Mouse (Mus musculus): ENCODE results near the gene Doc2a. TPM values are rescaled to one million over a fixed set of nuclear protein-coding genes. Genes with fewer than 3 reads are reported as not detected.
A peak's percentile ranks its signal among the peaks of the same experiment; 100 is the strongest.
"Not testable (repeated sequence)": the region's sequence is repeated elsewhere in the genome, so short reads cannot be mapped to it uniquely, and the experiment has no call there.

Doc2a gene
- polyA plus RNA-seq, 1 experiment from 2014 or later = 0.75 TPM

DNA sequence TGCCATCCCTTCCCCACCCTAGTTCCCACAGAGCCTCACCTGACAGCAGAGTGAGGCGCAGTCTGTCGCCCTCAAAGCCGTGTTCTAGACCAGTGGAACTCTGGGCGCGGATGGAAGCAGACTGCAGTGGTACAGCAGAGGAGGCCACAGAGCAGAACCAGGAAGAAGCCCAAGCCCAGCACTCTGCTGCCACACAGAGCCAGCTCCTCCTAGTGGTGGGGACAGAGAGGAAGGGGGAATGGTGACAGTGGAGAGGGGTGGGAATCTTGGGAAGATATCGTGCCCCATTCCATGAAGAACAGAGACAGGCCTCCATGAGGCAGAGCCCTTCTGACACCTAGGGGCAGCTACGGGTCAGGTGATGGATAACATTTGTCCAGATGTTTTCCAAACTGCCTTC, 41.6 kb downstream of the Doc2a start:
- Histone ChIP-seq H3K9me3 (ENCODE audit: control insufficient read depth, low read depth, low read length) (no peaks in the 10 kb centered on the region), H3K27me3 (ENCODE audit: control insufficient read depth, insufficient read depth, low read length) (no peaks in the 10 kb centered on the region), H3K4me1 (ENCODE audit: control insufficient read depth, insufficient read depth, low read length) (no peaks in the 10 kb centered on the region), H3K4me3 (ENCODE audit: low read depth, low read length) (no peak overlapping the region), H3K9ac (replicated peaks; ENCODE audit: low read depth, low read length) (no peak overlapping the region), H3K4me2 (replicated peaks; ENCODE audit: low read depth, low read length) (no peak overlapping the region), H3K27ac (ENCODE audit: low read length) (no peak overlapping the region), H3K36me3 (ENCODE audit: control insufficient read depth, insufficient read depth, low read length) (peaks cover 6% of the 10 kb centered on the region; the same call in 1 of the 2 replicates)
- 53% methylated on average over 7 of the region's 7 CpGs for WGBS
- ATAC-seq (ENCODE audit: insufficient number of reproducible peaks, insufficient read depth, low FRiP score, low read depth) = no peak

- no peak for ATAC-seq (ENCODE audit: insufficient number of reproducible peaks, insufficient read depth, low FRiP score, low read depth)
- H3K27ac ChIP-seq (ENCODE audit: low read length) = no peak overlapping the region
- 81% methylated on average over 5 of the region's 5 CpGs for WGBS
- no peaks in the 10 kb centered on the region for H3K9me3 ChIP-seq (ENCODE audit: control insufficient read depth, low read depth, low read length)
- H3K27me3 ChIP-seq (ENCODE audit: control insufficient read depth, insufficient read depth, low read length) = no peaks in the 10 kb centered on the region
- peaks cover 5% of the 10 kb centered on the region; the same call in 1 of the 2 replicates for H3K4me1 ChIP-seq (ENCODE audit: control insufficient read depth, insufficient read depth, low read length)
- H3K9ac ChIP-seq (replicated peaks; ENCODE audit: low read depth, low read length) = no peak overlapping the region
- no peaks in the 10 kb centered on the region for H3K36me3 ChIP-seq (ENCODE audit: control insufficient read depth, insufficient read depth, low read length)
- no peak overlapping the region for H3K4me2 ChIP-seq (replicated peaks; ENCODE audit: low read depth, low read length)
- H3K4me3 ChIP-seq (ENCODE audit: low read depth, low read length) = 0 out of 2 replicates have a peak overlapping the region, but pooled peaks have one; percentile 67
Measured at GRCm38 (mm10) chr7:126896912-126897311, 49.7 kb downstream of the Doc2a start.

DNA sequence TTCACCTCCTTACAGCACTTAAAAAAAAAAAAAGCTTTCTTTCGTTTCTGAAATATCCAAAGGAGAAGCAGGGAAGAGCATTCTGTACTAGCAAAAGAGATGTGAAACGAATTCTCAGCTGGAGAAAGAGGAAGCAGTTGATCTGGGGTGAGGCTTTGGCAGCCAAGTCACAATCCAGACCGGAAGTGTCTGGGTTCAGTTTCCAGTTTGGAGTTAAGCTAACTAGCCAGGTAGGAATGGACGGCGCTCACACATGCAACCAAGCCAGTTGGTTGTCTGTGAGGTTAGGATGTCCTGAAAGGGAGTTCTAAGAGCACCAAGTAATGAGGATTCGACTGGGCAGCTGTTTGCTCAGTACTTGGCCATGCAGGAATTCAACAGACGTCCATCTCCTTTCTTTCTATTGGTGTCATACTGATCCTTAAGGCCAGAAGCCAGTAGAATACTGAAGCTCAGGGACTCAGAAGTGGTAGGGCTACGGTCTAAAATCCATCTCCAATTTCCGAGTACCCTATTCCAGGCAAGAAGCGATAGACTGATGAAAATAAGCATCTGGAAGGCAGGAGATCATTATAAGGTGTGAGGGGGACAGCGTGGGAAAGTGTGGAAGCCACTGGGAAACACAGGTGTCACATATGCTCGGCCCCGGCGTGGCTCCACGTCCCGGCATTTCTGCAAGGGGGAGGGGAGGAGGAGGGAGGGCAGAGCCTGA, 50.3 kb downstream of the Doc2a start:
- WGBS = 21% methylated on average over 16 of the region's 16 CpGs
- peak; percentile 7; the same call in 1 of the 2 replicates for ATAC-seq (ENCODE audit: insufficient number of reproducible peaks, insufficient read depth, low FRiP score, low read depth)

GRCm38 (mm10) chr7:126898102-126898990, 51.1 kb downstream of the Doc2a start:
- Histone ChIP-seq H3K27me3 (ENCODE audit: control insufficient read depth, insufficient read depth, low read length) (no peaks in the 10 kb centered on the region), H3K27ac (ENCODE audit: low read length) (peak overlapping the region; percentile 61; the same call in 1 of the 2 replicates), H3K4me3 (ENCODE audit: low read depth, low read length) (peak overlapping the region; percentile 67), H3K9me3 (ENCODE audit: control insufficient read depth, low read depth, low read length) (no peaks in the 10 kb centered on the region), H3K4me1 (ENCODE audit: control insufficient read depth, insufficient read depth, low read length) (peaks cover 5% of the 10 kb centered on the region; the same call in 1 of the 2 replicates), H3K9ac (replicated peaks; ENCODE audit: low read depth, low read length) (peak overlapping the region; percentile 47), H3K36me3 (ENCODE audit: control insufficient read depth, insufficient read depth, low read length) (no peaks in the 10 kb centered on the region), H3K4me2 (replicated peaks; ENCODE audit: low read depth, low read length) (peak overlapping the region; percentile 85)
- 11% methylated on average over 37 of the region's 37 CpGs for WGBS
- ATAC-seq (ENCODE audit: insufficient number of reproducible peaks, insufficient read depth, low FRiP score, low read depth) = peak; percentile 95

More for the DNA sequence above, 50.3 kb downstream of the Doc2a start:
- H3K4me1 ChIP-seq (ENCODE audit: control insufficient read depth, insufficient read depth, low read length) = peaks cover 5% of the 10 kb centered on the region; the same call in 1 of the 2 replicates
- H3K4me2 ChIP-seq (replicated peaks; ENCODE audit: low read depth, low read length) = peak overlapping the region; percentile 85
- no peaks in the 10 kb centered on the region for H3K27me3 ChIP-seq (ENCODE audit: control insufficient read depth, insufficient read depth, low read length)
- H3K4me3 ChIP-seq (ENCODE audit: low read depth, low read length) = peak overlapping the region; percentile 67
- H3K9ac ChIP-seq (replicated peaks; ENCODE audit: low read depth, low read length) = peak overlapping the region; percentile 47
- no peaks in the 10 kb centered on the region for H3K36me3 ChIP-seq (ENCODE audit: control insufficient read depth, insufficient read depth, low read length)
- H3K27ac ChIP-seq (ENCODE audit: low read length) = peak overlapping the region; percentile 61; the same call in 1 of the 2 replicates
- H3K9me3 ChIP-seq (ENCODE audit: control insufficient read depth, low read depth, low read length) = no peaks in the 10 kb centered on the region

GRCm38 (mm10) chr7:126899781-126900180, 52.6 kb downstream of the Doc2a start:
- ATAC-seq (ENCODE audit: insufficient number of reproducible peaks, insufficient read depth, low FRiP score, low read depth); H3K9ac ChIP-seq (replicated peaks; ENCODE audit: low read depth, low read length); H3K36me3 ChIP-seq (ENCODE audit: control insufficient read depth, insufficient read depth, low read length); H3K4me2 ChIP-seq (replicated peaks; ENCODE audit: low read depth, low read length); H3K27me3 ChIP-seq (ENCODE audit: control insufficient read depth, insufficient read depth, low read length); H3K27ac ChIP-seq (ENCODE audit: low read length); H3K4me1 ChIP-seq (ENCODE audit: control insufficient read depth, insufficient read depth, low read length); H3K4me3 ChIP-seq (ENCODE audit: low read depth, low read length); H3K9me3 ChIP-seq (ENCODE audit: control insufficient read depth, low read depth, low read length): not testable (repeated sequence)
- 91% methylated on average over 7 of the region's 9 CpGs for WGBS

Other genes starting within 250 kb of the Doc2a start
- gene Nupr1, start 216.6 kb upstream of the Doc2a start, polyA plus RNA-seq (2014; fragmentation: Nextera tagmentation; extraction: Ambion mirVana) = 7.0 and 21.7 TPM in 2 replicates
- gene Sgf29, start 198.1 kb upstream of the Doc2a start, polyA plus RNA-seq (2014; fragmentation: Nextera tagmentation; extraction: Ambion mirVana) = 61.2 and 67.4 TPM in 2 replicates
- 5.8 and 7.0 TPM in 2 replicates for gene Sult1a1, start 171.0 kb upstream of the Doc2a start, polyA plus RNA-seq (2014; fragmentation: Nextera tagmentation; extraction: Ambion mirVana)
- gene Bola2, start 152.0 kb upstream of the Doc2a start, polyA plus RNA-seq (2014; fragmentation: Nextera tagmentation; extraction: Ambion mirVana) = 118 and 127 TPM in 2 replicates
- 7.1 and 8.4 TPM in 2 replicates for gene Slx1b, start 151.6 kb upstream of the Doc2a start, polyA plus RNA-seq (2014; fragmentation: Nextera tagmentation; extraction: Ambion mirVana)
- 28.6 and 29.5 TPM in 2 replicates for gene Coro1a, start 139.6 kb upstream of the Doc2a start, polyA plus RNA-seq (2014; fragmentation: Nextera tagmentation; extraction: Ambion mirVana)
- 98.4 and 105 TPM in 2 replicates for gene Mapk3, start 87.8 kb upstream of the Doc2a start, polyA plus RNA-seq (2014; fragmentation: Nextera tagmentation; extraction: Ambion mirVana)
- gene Gdpd3, start 81.1 kb upstream of the Doc2a start, polyA plus RNA-seq (2014; fragmentation: Nextera tagmentation; extraction: Ambion mirVana) = 1.6 and 2.8 TPM in 2 replicates
- 103 and 116 TPM in 2 replicates for gene Ypel3, start 70.5 kb upstream of the Doc2a start, polyA plus RNA-seq (2014; fragmentation: Nextera tagmentation; extraction: Ambion mirVana)
- gene Tbx6, start 65.9 kb upstream of the Doc2a start, polyA plus RNA-seq (2014; fragmentation: Nextera tagmentation; extraction: Ambion mirVana) = 0.56 and 0.95 TPM in 2 replicates
- 239 and 258 TPM in 2 replicates for gene Ppp4c, start 54.9 kb upstream of the Doc2a start, polyA plus RNA-seq (2014; fragmentation: Nextera tagmentation; extraction: Ambion mirVana)
- gene Fam57b, start 49.7 kb upstream of the Doc2a start, polyA plus RNA-seq (2014; fragmentation: Nextera tagmentation; extraction: Ambion mirVana) = 1.1 and 1.8 TPM in 2 replicates
- gene 4930451I11Rik, start 15.8 kb upstream of the Doc2a start, polyA plus RNA-seq (2014; fragmentation: Nextera tagmentation; extraction: Ambion mirVana) = not detected in 2 replicates
- 20.2 and 21.2 TPM in 2 replicates for gene Hirip3, start 14.6 kb downstream of the Doc2a start, polyA plus RNA-seq (2014; fragmentation: Nextera tagmentation; extraction: Ambion mirVana)
- 78.2 and 80.3 TPM in 2 replicates for gene Ino80e, start 15.0 kb downstream of the Doc2a start, polyA plus RNA-seq (2014; fragmentation: Nextera tagmentation; extraction: Ambion mirVana)
- 28.0 and 30.2 TPM in 2 replicates for gene Taok2, start 37.3 kb downstream of the Doc2a start, polyA plus RNA-seq (2014; fragmentation: Nextera tagmentation; extraction: Ambion mirVana)
- gene Tmem219, start 75.5 kb downstream of the Doc2a start, polyA plus RNA-seq (2014; fragmentation: Nextera tagmentation; extraction: Ambion mirVana) = 29.5 and 33.4 TPM in 2 replicates
- gene Kctd13, start 81.5 kb downstream of the Doc2a start, polyA plus RNA-seq (2014; fragmentation: Nextera tagmentation; extraction: Ambion mirVana) = 14.7 and 16.1 TPM in 2 replicates
- gene Asphd1, start 102.2 kb downstream of the Doc2a start, polyA plus RNA-seq (2014; fragmentation: Nextera tagmentation; extraction: Ambion mirVana) = 0.35 and 0.36 TPM in 2 replicates
- 2.9 and 3.6 TPM in 2 replicates for gene Sez6l2, start 103.1 kb downstream of the Doc2a start, polyA plus RNA-seq (2014; fragmentation: Nextera tagmentation; extraction: Ambion mirVana)
- gene Cdipt, start 128.5 kb downstream of the Doc2a start, polyA plus RNA-seq (2014; fragmentation: Nextera tagmentation; extraction: Ambion mirVana) = 96.8 and 106 TPM in 2 replicates
- gene Cdiptos, start 128.7 kb downstream of the Doc2a start, polyA plus RNA-seq (2014; fragmentation: Nextera tagmentation; extraction: Ambion mirVana) = 1.6 and 2.8 TPM in 2 replicates
- gene Mvp, start 167.2 kb downstream of the Doc2a start, polyA plus RNA-seq (2014; fragmentation: Nextera tagmentation; extraction: Ambion mirVana) = 11.4 and 12.4 TPM in 2 replicates
- not detected in 2 replicates for gene Pagr1b, start 169.1 kb downstream of the Doc2a start, polyA plus RNA-seq (2014; fragmentation: Nextera tagmentation; extraction: Ambion mirVana)
- 13.9 and 55.8 TPM in 2 replicates for gene Pagr1a, start 169.9 kb downstream of the Doc2a start, polyA plus RNA-seq (2014; fragmentation: Nextera tagmentation; extraction: Ambion mirVana)
- gene Gm42742, start 173.7 kb downstream of the Doc2a start, polyA plus RNA-seq (2014; fragmentation: Nextera tagmentation; extraction: Ambion mirVana) = 32.8 and 68.9 TPM in 2 replicates
- gene Prrt2, start 173.8 kb downstream of the Doc2a start, polyA plus RNA-seq (2014; fragmentation: Nextera tagmentation; extraction: Ambion mirVana) = 15.5 and 16.0 TPM in 2 replicates
- gene Maz, start 179.6 kb downstream of the Doc2a start, polyA plus RNA-seq (2014; fragmentation: Nextera tagmentation; extraction: Ambion mirVana) = 50.3 and 54.5 TPM in 2 replicates
- 116 and 117 TPM in 2 replicates for gene Kif22, start 195.1 kb downstream of the Doc2a start, polyA plus RNA-seq (2014; fragmentation: Nextera tagmentation; extraction: Ambion mirVana)
- not detected in 2 replicates for gene Zg16, start 239.9 kb downstream of the Doc2a start, polyA plus RNA-seq (2014; fragmentation: Nextera tagmentation; extraction: Ambion mirVana)
- gene AI467606, start 243.9 kb downstream of the Doc2a start, polyA plus RNA-seq (2014; fragmentation: Nextera tagmentation; extraction: Ambion mirVana) = 5.3 and 7.2 TPM in 2 replicates